Mouse (Mus musculus): ENCODE measurements around the gene Caskin2. TPM values are rescaled to one million over a fixed set of nuclear protein-coding genes. Genes with fewer than 3 reads are reported as not detected.

Caskin2 gene
- polyA plus RNA-seq, 1 experiment = 17.1 TPM

DNA sequence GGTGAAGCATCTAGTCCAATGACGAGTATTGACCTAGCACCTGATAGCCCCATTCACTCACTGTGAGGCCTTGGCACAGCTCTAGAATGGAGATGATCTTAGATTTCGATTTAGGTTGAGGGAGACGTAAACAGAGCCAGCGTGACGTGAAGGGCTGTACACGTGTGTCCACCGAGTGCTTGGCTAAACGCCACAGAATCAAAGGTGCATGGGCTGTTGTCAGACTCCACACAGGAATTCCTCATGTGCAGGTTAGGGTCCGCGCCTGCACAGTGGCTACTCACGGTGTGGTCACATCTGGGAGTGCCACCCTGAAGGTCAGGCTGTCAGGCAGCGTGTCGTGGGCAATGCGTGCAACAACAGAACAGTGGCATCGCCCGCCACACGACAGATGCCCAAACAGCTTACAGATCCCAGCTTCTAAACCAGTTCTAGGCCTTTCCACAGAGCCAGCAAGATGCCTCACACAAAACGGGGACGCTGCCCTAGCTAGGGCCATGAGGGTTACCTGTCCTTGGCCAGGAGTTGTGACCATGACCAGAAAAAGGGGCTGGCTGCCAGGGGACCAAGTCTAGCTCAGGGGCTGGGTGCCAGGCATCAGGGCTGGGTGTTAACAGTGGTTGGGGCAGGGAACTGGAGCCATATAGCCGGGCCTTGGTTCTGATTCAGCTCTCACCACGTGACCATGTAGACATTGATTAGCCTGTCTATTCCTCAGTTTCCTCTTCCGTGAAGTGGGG is 24.3 kb upstream of the Caskin2 start:
- DNase-seq = no peak
- Histone ChIP-seq H3K27me3 (ENCODE audit: control insufficient read depth, insufficient read depth, low read length) (no peaks in the 10 kb centered on the region), H3K27ac (ENCODE audit: insufficient read depth, low read length) (no peak overlapping the region), H3K4me3 (replicated peaks; ENCODE audit: insufficient read depth, low read depth, low read length) (no peak overlapping the region), H3K4me1 (ENCODE audit: control insufficient read depth, insufficient read depth, low read length) (no peaks in the 10 kb centered on the region)
- 89% methylated on average over 22 of the region's 22 CpGs for WGBS
- TF ChIP-seq POLR2A (IDR thresholded peaks at IDR 0.05; ENCODE audit: borderline replicate concordance, insufficient read depth, low read length) (no peak), CTCF (IDR thresholded peaks at IDR 0.05; ENCODE audit: borderline replicate concordance, insufficient read depth, low read depth, low read length) (no peak)

DNA sequence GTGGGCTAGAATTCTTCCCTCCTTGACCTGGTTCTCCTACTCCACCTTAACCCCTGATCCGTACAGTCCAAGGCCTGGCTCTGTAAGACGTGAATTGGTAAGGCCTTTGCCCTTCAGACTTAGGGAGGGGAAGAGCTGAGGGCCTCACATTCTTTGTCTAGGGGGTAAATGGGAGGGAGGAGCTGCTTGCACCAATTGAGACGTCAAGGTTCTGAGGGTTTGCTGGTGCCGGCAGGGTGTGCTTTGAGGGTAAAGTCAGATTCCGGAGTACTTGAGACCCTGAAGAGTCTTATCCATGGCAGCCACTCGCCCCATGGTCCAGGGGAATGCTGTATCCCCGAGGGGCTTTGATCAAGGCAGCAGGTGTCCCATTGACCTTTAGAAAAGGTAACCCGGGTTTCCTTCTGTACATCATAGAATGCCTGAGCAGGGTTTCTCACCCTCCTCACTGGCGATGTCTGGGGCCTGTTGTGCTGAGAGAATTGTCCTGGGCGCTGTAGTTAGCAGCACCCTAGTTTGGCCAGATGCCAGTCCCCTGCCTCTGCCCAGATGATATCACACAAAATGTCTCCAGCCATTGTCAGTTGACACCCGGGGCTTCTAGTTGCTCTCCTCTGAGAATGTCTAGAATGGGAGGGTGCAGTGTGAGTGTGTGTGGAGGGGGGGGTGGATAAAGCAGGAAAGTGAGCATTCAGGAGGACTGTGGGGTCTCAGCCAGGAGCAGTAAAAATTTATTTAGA is 23.4 kb upstream of the Caskin2 start:
- no peaks in the 10 kb centered on the region for H3K4me1 ChIP-seq (ENCODE audit: control insufficient read depth, insufficient read depth, low read length)
- H3K4me3 ChIP-seq (replicated peaks; ENCODE audit: insufficient read depth, low read depth, low read length) = no peak overlapping the region
- TF ChIP-seq POLR2A (IDR thresholded peaks at IDR 0.05; ENCODE audit: borderline replicate concordance, insufficient read depth, low read length) = no peak
- no peak overlapping the region for H3K27ac ChIP-seq (ENCODE audit: insufficient read depth, low read length)
- no peak for DNase-seq
- no peaks in the 10 kb centered on the region for H3K27me3 ChIP-seq (ENCODE audit: control insufficient read depth, insufficient read depth, low read length)
- 40% methylated on average over 11 of the region's 11 CpGs for WGBS

DNA sequence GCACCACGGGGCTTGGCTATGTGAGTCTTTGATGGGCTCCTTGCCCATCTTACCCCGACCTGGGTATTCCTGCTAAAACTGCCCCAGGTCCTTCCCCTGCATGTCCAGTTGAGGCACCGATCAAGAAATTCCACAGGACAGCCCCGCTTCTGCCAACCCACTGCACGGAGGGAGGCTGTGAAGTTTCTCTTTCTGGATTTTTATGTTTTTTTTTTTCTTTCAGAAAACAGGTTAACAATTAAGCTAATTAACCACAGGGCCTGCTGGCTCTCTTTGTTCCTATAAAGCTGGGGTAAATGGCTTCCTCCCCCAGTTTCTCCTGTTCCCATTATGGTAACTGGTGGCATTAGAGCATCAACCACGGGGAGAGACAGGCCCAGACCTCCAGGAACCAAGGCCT is 20.6 kb upstream of the Caskin2 start:
- 84% methylated on average over 6 of the region's 6 CpGs for WGBS
- TF ChIP-seq CTCF (IDR thresholded peaks at IDR 0.05; ENCODE audit: borderline replicate concordance, insufficient read depth, low read depth, low read length) (no peak), POLR2A (IDR thresholded peaks at IDR 0.05; ENCODE audit: borderline replicate concordance, insufficient read depth, low read length) (no peak)
- Histone ChIP-seq H3K4me1 (ENCODE audit: control insufficient read depth, insufficient read depth, low read length) (no peaks in the 10 kb centered on the region), H3K27ac (ENCODE audit: insufficient read depth, low read length) (no peak overlapping the region), H3K27me3 (ENCODE audit: control insufficient read depth, insufficient read depth, low read length) (no peaks in the 10 kb centered on the region), H3K4me3 (replicated peaks; ENCODE audit: insufficient read depth, low read depth, low read length) (no peak overlapping the region)
- DNase-seq = no peak

DNA sequence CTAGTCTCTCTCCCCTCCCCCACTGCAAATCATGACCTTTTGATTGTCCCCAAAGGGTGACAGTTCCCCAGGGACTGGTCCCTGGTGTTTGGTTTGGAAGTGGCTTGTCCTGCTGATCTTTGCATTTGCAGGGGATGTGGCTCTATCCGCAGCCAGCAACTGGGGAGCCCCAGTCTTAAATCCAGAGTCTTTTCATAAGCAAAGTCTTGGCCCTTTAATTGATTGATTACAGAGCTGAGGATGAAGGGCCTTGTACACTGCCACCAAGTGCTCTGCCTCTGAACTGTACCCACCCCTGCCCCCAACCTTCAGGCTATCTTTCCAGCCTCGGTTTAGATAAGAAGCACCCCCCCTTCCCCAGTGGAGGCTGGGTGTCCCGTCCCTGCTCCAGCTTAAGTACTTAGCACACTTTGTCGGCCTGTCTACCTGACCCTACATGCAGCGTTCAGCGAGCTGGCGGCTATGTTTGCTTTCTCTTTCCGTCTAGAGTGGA is 19.6 kb upstream of the Caskin2 start:
- Histone ChIP-seq H3K27ac (ENCODE audit: insufficient read depth, low read length) (no peak overlapping the region), H3K4me1 (ENCODE audit: control insufficient read depth, insufficient read depth, low read length) (no peaks in the 10 kb centered on the region), H3K4me3 (replicated peaks; ENCODE audit: insufficient read depth, low read depth, low read length) (no peak overlapping the region), H3K27me3 (ENCODE audit: control insufficient read depth, insufficient read depth, low read length) (0 out of 2 replicates have a peak, but pooled peaks cover 2% of the 10 kb centered on the region)
- no peak for TF ChIP-seq POLR2A (IDR thresholded peaks at IDR 0.05; ENCODE audit: borderline replicate concordance, insufficient read depth, low read length)
- no peak for TF ChIP-seq CTCF (IDR thresholded peaks at IDR 0.05; ENCODE audit: borderline replicate concordance, insufficient read depth, low read depth, low read length)
- WGBS = 50% methylated on average over 8 of the region's 8 CpGs
- no peak for DNase-seq

DNA sequence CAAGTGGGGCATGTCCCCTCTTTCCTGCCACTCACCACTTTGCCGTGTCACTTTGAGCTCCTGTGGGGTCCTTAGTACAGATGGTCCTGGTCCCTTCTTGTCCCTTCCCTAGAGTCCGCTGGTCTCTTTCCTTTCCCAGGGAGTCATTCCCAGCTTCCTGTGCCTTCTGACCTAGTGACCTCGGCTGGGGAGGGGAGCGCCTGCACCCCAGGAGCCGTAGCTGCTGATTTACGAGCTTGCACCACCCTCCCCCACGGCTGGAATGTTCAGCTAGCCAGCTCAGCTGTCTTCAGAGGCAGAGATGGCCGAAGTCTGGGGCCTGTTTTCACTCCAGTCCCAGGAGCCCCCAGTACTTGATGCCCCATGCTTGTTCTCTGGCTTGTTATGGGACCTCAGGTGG is 19.1 kb upstream of the Caskin2 start:
- no peak for DNase-seq
- Histone ChIP-seq H3K27ac (ENCODE audit: insufficient read depth, low read length) (no peak overlapping the region), H3K27me3 (ENCODE audit: control insufficient read depth, insufficient read depth, low read length) (0 out of 2 replicates have a peak, but pooled peaks cover 2% of the 10 kb centered on the region), H3K4me3 (replicated peaks; ENCODE audit: insufficient read depth, low read depth, low read length) (no peak overlapping the region), H3K4me1 (ENCODE audit: control insufficient read depth, insufficient read depth, low read length) (no peaks in the 10 kb centered on the region)
- 40% methylated on average over 8 of the region's 8 CpGs for WGBS
- TF ChIP-seq POLR2A (IDR thresholded peaks at IDR 0.05; ENCODE audit: borderline replicate concordance, insufficient read depth, low read length) = no peak
- TF ChIP-seq CTCF (IDR thresholded peaks at IDR 0.05; ENCODE audit: borderline replicate concordance, insufficient read depth, low read depth, low read length) = no peak

DNA sequence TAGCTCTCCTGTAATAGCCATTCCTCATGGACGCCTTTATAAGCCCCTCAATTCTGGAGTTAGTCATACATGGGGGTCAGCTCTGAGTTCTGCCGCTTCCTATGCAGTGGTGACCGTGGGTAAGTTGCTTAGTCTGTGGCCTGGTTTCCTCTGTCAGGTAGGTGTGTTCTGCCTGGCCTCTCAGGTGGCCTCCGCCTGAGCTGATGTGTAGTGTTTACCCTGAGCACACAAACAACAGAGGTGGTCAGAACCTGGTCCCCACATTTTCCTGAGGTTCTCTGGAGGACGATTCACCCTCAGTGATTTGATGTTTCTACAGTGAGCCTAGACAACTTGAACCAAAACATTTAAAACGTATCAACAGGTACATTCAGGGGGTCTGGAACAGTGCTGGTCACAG is 18.6 kb upstream of the Caskin2 start:
- WGBS = 79% methylated on average over 6 of the region's 6 CpGs
- Histone ChIP-seq H3K27me3 (ENCODE audit: control insufficient read depth, insufficient read depth, low read length) (0 out of 2 replicates have a peak, but pooled peaks cover 2% of the 10 kb centered on the region), H3K4me3 (replicated peaks; ENCODE audit: insufficient read depth, low read depth, low read length) (no peak overlapping the region), H3K4me1 (ENCODE audit: control insufficient read depth, insufficient read depth, low read length) (no peaks in the 10 kb centered on the region), H3K27ac (ENCODE audit: insufficient read depth, low read length) (no peak overlapping the region)
- TF ChIP-seq POLR2A (IDR thresholded peaks at IDR 0.05; ENCODE audit: borderline replicate concordance, insufficient read depth, low read length) (no peak), CTCF (IDR thresholded peaks at IDR 0.05; ENCODE audit: borderline replicate concordance, insufficient read depth, low read depth, low read length) (no peak)
- no peak for DNase-seq

DNA sequence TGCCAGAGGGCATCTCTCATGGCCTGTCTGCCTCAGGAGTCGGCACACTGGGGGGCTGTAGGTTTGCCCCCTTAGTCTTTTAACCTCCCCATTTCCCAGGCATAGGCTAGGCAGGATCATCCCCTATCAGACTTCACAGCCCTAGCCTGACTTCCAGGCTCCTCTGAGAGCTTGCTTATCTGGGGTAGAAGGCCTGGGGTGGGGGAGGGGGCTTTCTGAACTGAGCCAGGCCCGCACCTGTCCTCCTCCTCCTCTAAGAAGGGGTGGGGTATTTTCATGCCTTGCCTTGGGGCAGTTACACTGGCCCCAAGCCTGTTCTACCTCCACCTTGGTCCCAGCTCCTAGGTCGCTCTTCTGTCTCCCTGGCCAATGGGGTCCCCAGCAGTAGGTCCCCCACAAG is 18.1 kb upstream of the Caskin2 start:
- no peaks in the 10 kb centered on the region for H3K4me1 ChIP-seq (ENCODE audit: control insufficient read depth, insufficient read depth, low read length)
- H3K27ac ChIP-seq (ENCODE audit: insufficient read depth, low read length) = no peak overlapping the region
- WGBS = 58% methylated on average over 3 of the region's 3 CpGs
- 0 out of 2 replicates have a peak, but pooled peaks cover 2% of the 10 kb centered on the region for H3K27me3 ChIP-seq (ENCODE audit: control insufficient read depth, insufficient read depth, low read length)
- no peak for DNase-seq
- H3K4me3 ChIP-seq (replicated peaks; ENCODE audit: insufficient read depth, low read depth, low read length) = no peak overlapping the region
- TF ChIP-seq POLR2A (IDR thresholded peaks at IDR 0.05; ENCODE audit: borderline replicate concordance, insufficient read depth, low read length) = no peak
- no peak for TF ChIP-seq CTCF (IDR thresholded peaks at IDR 0.05; ENCODE audit: borderline replicate concordance, insufficient read depth, low read depth, low read length)

Measured in cerebellum, adult 2 months (tissue).